Mouse (Mus musculus): Measurements from ENCODE around the gene Lins1. TPM values are rescaled to one million over a fixed set of nuclear protein-coding genes. Genes with fewer than 3 reads are reported as not detected.

The Lins1 gene
- total and polyA plus RNA-seq, 3 experiments: 8.3 to 15.9 (median 9.8) TPM

DNA sequence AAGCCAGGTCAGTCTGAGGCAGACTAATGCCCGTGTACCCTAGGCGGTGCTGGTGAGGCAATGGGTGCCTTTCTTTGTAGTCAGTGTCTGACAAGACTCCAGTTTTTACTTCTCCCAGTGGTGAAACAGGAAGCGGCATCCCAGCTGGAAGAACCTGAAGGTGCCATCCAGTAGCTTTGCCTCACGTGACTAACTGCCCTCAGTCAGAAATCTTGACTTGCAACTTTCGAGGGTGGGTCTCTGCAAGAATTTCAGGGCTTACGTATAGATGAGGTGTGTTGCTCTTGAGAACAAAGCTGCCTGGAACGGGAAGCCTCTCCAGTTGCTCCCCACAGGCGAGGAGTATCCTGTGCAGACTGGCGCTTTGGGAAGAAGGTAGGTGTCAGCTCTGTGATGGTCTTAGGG is 53.7 kb downstream of the Lins1 start, which contains the start of gene Cers3:
TSS of gene Cers3 (plus strand) at position 128 of the 405 bp plus-strand sequence.
- Histone ChIP-seq H3K27me3 (replicated peaks) (no peaks in the 10 kb centered on the region), H3K4me1 (ENCODE audit: control insufficient read depth in 1 of 2, insufficient read depth in 2 of 2) (peaks cover 12 to 33% of the 10 kb centered on the region in 2 experiments), H3K4me2 (ENCODE audit: insufficient read depth, low read depth, poor library complexity, severe bottlenecking) (no peak within 1 kb of the TSS), H3K36me3 (replicated peaks in 1 of 2; ENCODE audit: control insufficient read depth in 1 of 2, insufficient read depth in 1 of 2, low read length in 1 of 2) (no peaks in the 10 kb centered on the region), H3K9ac (ENCODE audit: insufficient read depth, low read depth) (no peak within 1 kb of the TSS), H3K79me2 (replicated peaks; ENCODE audit: control insufficient read depth, extremely low read depth, insufficient read depth, poor library complexity, severe bottlenecking) (no peaks in the 10 kb centered on the region), H3K4me3 (replicated peaks in 1 of 3; ENCODE audit: low read depth in 2 of 3, low read length in 2 of 3, poor library complexity in 1 of 3) (no peak within 1 kb of the TSS), H3K9me3 (replicated peaks; ENCODE audit: low read length) (no peaks in the 10 kb centered on the region), H3K27ac (ENCODE audit: insufficient read depth, low read depth) (no peak within 1 kb of the TSS)
- DNase-seq (ENCODE audit: extremely low read depth): no peak
- in situ Hi-C loops (cut with MboI; ENCODE audit: low pct_ligation_motif_present, low pct_unique_long_range_greater_than_20kb, low sequenced_read_pairs): no loop called here
- TF ChIP-seq SIN3A (IDR thresholded peaks at IDR 0.05; ENCODE audit: low read length) (no peak), NELFE (IDR thresholded peaks at IDR 0.05; ENCODE audit: low read depth, low read length) (no peak), NRF1 (IDR thresholded peaks at IDR 0.05; ENCODE audit: low read depth, low read length) (no peak), SMC3 (IDR thresholded peaks at IDR 0.05; ENCODE audit: low read depth, low read length) (no peak), MYC (IDR thresholded peaks at IDR 0.05; ENCODE audit: low read depth, low read length) (no peak), TCF12 (IDR thresholded peaks at IDR 0.05; ENCODE audit: low read depth, low read length) (no peak), JUND (conservative IDR thresholded peaks at IDR 0.05; ENCODE audit: low read depth, low read length) (no peak), PAX5 (IDR thresholded peaks at IDR 0.05; ENCODE audit: low read length) (no peak), CHD1 (IDR thresholded peaks at IDR 0.05; ENCODE audit: low read depth, low read length) (no peak), CTCF (conservative IDR thresholded peaks at IDR 0.05 in 1 of 2, IDR thresholded peaks at IDR 0.05 in 1 of 2; ENCODE audit: low read depth in 2 of 2, low read length in 2 of 2) (no peak), MXI1 (IDR thresholded peaks at IDR 0.05; ENCODE audit: low read depth, low read length) (no peak)
- dilution Hi-C loops (cut with MboI; ENCODE audit: extremely low pct_ligation_motif_present, extremely low pct_unique_long_range_greater_than_20kb, low sequenced_read_pairs): no loop called here

DNA sequence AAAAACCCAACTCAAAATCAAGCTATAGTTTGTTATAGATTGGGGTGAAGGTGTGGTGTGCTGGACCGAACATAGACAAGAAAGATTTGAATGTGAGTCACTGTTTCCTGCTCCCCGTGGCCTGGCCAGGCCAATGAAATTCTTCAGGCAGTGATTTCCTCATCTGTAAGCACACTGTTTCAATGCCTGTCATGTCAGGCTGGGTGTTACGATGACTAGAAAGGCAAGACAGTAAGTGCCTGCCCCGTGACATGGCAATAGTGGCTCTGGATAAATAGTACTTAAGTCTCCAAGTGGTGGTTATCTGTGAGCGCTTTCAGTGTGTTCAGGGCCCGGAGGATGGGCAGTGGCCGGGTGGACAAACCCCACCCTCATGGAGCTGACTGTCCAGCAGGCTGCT is 57.3 kb downstream of the Lins1 start:
- TF ChIP-seq JUND (conservative IDR thresholded peaks at IDR 0.05; ENCODE audit: low read depth, low read length) (peak; percentile 58; the same call in 1 of the 2 replicates), MYC (IDR thresholded peaks at IDR 0.05; ENCODE audit: low read depth, low read length) (no peak), USF1 (IDR thresholded peaks at IDR 0.05; ENCODE audit: low read depth, low read length) (peak; percentile 20; the same call in 1 of the 2 replicates), ELF1 (IDR thresholded peaks at IDR 0.05; ENCODE audit: low read depth, low read length) (0 out of 2 replicates have a peak, but pooled peaks have one; percentile 12), USF2 (conservative IDR thresholded peaks at IDR 0.05; ENCODE audit: low read depth, low read length) (0 out of 2 replicates have a peak, but pooled peaks have one; percentile 13)
- DNase-seq (ENCODE audit: extremely low read depth): peak; percentile 29
- Histone ChIP-seq H3K79me2 (replicated peaks; ENCODE audit: control insufficient read depth, extremely low read depth, insufficient read depth, poor library complexity, severe bottlenecking) (no peaks in the 10 kb centered on the region), H3K4me1 (ENCODE audit: control insufficient read depth in 1 of 2, insufficient read depth in 2 of 2) (peaks cover 6 to 17% of the 10 kb centered on the region in 2 experiments; a peak in 3 of 4 replicates), H3K4me3 (replicated peaks in 1 of 3; ENCODE audit: low read depth in 2 of 3, low read length in 2 of 3, poor library complexity in 1 of 3) (no peak overlapping the region), H3K9ac (ENCODE audit: insufficient read depth, low read depth) (no peak overlapping the region), H3K9me3 (replicated peaks; ENCODE audit: low read length) (no peaks in the 10 kb centered on the region), H3K27ac (ENCODE audit: insufficient read depth, low read depth) (no peak overlapping the region), H3K36me3 (replicated peaks in 1 of 2; ENCODE audit: control insufficient read depth in 1 of 2, insufficient read depth in 1 of 2, low read length in 1 of 2) (no peaks in the 10 kb centered on the region), H3K4me2 (ENCODE audit: insufficient read depth, low read depth, poor library complexity, severe bottlenecking) (no peak overlapping the region), H3K27me3 (replicated peaks) (no peaks in the 10 kb centered on the region)
- in situ Hi-C loops (cut with MboI; ENCODE audit: low pct_ligation_motif_present, low pct_unique_long_range_greater_than_20kb, low sequenced_read_pairs) (no loop called here), dilution Hi-C loops (cut with MboI; ENCODE audit: extremely low pct_ligation_motif_present, extremely low pct_unique_long_range_greater_than_20kb, low sequenced_read_pairs) (no loop called here)

GRCm38 (mm10) chr7:66749998-66750397 is 60.3 kb downstream of the Lins1 start:
- H3K9ac ChIP-seq (ENCODE audit: insufficient read depth, low read depth): no peak overlapping the region
- H3K4me2 ChIP-seq (ENCODE audit: insufficient read depth, low read depth, poor library complexity, severe bottlenecking): no peak overlapping the region
- H3K9me3 ChIP-seq (replicated peaks; ENCODE audit: low read length): no peaks in the 10 kb centered on the region
- TF ChIP-seq KAT2A (IDR thresholded peaks at IDR 0.05; ENCODE audit: insufficient replicate concordance, low read length): no peak
- no peak for TF ChIP-seq SIN3A (IDR thresholded peaks at IDR 0.05; ENCODE audit: low read length)
- TF ChIP-seq NELFE (IDR thresholded peaks at IDR 0.05; ENCODE audit: low read depth, low read length): no peak
- no peak for TF ChIP-seq BHLHE40 (IDR thresholded peaks at IDR 0.05; ENCODE audit: low read depth, low read length)
- TF ChIP-seq MEF2A (IDR thresholded peaks at IDR 0.05; ENCODE audit: borderline replicate concordance, low read depth, low read length): no peak
- TF ChIP-seq MAZ (IDR thresholded peaks at IDR 0.05; ENCODE audit: low read depth, low read length): no peak
- no peak for TF ChIP-seq MYC (IDR thresholded peaks at IDR 0.05; ENCODE audit: low read depth, low read length)
- H3K27me3 ChIP-seq (replicated peaks): no peaks in the 10 kb centered on the region
- in situ Hi-C loops (cut with MboI; ENCODE audit: low pct_ligation_motif_present, low pct_unique_long_range_greater_than_20kb, low sequenced_read_pairs): no loop called here
- peaks cover 0 to 7% of the 10 kb centered on the region in 2 experiments; a peak in 2 of 4 replicates for H3K4me1 ChIP-seq (ENCODE audit: control insufficient read depth in 1 of 2, insufficient read depth in 2 of 2)
- no peak overlapping the region for H3K4me3 ChIP-seq (replicated peaks in 1 of 3; ENCODE audit: low read depth in 2 of 3, low read length in 2 of 3, poor library complexity in 1 of 3)
- H3K27ac ChIP-seq (ENCODE audit: insufficient read depth, low read depth): no peak overlapping the region
- no peak for DNase-seq (ENCODE audit: extremely low read depth)
- H3K36me3 ChIP-seq (replicated peaks in 1 of 2; ENCODE audit: control insufficient read depth in 1 of 2, insufficient read depth in 1 of 2, low read length in 1 of 2): no peaks in the 10 kb centered on the region
- dilution Hi-C loops (cut with MboI; ENCODE audit: extremely low pct_ligation_motif_present, extremely low pct_unique_long_range_greater_than_20kb, low sequenced_read_pairs): no loop called here
- no peaks in the 10 kb centered on the region for H3K79me2 ChIP-seq (replicated peaks; ENCODE audit: control insufficient read depth, extremely low read depth, insufficient read depth, poor library complexity, severe bottlenecking)
